29 mouse cellular contexts compared by ENCODE assay signal in the genomic region with DNA sequence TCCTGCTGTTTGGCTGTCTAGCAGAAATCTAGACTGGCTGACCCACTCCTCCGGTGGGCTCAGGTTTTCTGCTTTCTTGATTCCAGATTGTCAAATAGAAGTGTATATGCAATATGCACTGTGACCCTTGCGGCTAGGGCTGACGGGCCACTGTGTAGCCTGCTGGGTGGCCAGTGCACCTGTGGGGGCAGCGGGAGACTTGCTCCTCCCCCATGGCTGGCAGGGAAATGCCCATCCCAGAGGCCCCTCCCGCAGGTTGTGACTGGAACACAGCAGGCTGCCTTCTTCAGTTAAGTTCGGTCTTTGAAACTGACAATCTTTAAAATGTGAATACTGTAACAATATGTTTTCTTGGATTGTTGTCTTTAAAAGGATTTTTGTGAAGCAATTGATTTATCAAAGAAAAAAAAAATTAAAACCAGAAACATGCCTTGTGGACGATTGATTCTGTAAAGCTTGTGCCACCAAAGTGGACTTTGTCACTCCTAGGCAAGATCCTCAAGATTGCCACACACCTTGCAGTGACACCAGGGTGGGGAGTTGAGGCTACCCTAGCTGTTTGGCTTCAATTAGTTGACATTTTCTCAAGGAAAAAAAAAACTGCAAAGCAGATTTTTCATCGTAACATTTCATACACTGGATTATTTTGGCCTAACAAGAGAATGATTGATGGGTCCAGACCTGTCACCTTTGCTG. TPM values are rescaled to one million over a fixed set of nuclear protein-coding genes. Genes with fewer than 3 reads are reported as not detected.
DNase-seq lines count a peak whose midpoint lies in the region; ATAC-seq and TF ChIP-seq lines count a peak whose summit lies in the region.
"Had no signal": no experiment of that assay in that cellular context is flagged by ENCODE, and none has a peak within 500 bp of the region (broad histone marks: within the 10 kb centered on the region; RNA-seq: fewer than 3 reads in every experiment).

No protein-coding gene starts in this region.

- H3K27ac ChIP-seq in kidney, adult 2 months (ENCODE audit: insufficient read depth, low read depth, low read length): peak overlapping the region; percentile 26
- no peak overlapping the region for H3K27ac ChIP-seq in kidney, embryonic 15.5 days
- H3K27ac ChIP-seq in liver, adult 2 months (replicated peaks; ENCODE audit: insufficient read depth, low read depth, low read length): peak overlapping the region; percentile 62
- H3K27ac ChIP-seq in liver, embryonic 12.5 days: no peak overlapping the region
- no peak overlapping the region for H3K27ac ChIP-seq in intestine, embryonic 16.5 days (ENCODE audit: low read length)
- H3K27ac ChIP-seq in limb, embryonic 10.5 days: no peak overlapping the region
- H3K27ac ChIP-seq: embryonic facial prominence, embryonic 12.5 days; embryonic facial prominence, embryonic 15.5 days; gastrocnemius, adult 2 months; heart, embryonic 15.5 days; hindbrain, embryonic 10.5 days; hindbrain, embryonic 13.5 days had no signal

- H3K79me2 ChIP-seq in liver, adult 2 months (ENCODE audit: control insufficient read depth, insufficient read depth, low read length): no peaks in the 10 kb centered on the region

- no peak overlapping the region for H3K9ac ChIP-seq in kidney, embryonic 15.5 days
- H3K9ac ChIP-seq in liver, adult 2 months (ENCODE audit: low read depth, low read length): no peak overlapping the region
- H3K9ac ChIP-seq in liver, embryonic 12.5 days: no peak overlapping the region
- no peak overlapping the region for H3K9ac ChIP-seq in intestine, embryonic 16.5 days (ENCODE audit: low read depth, low read length)
- H3K9ac ChIP-seq: embryonic facial prominence, embryonic 12.5 days; embryonic facial prominence, embryonic 15.5 days; forebrain, postnatal 0 days; heart, embryonic 12.5 days; heart, embryonic 15.5 days; hindbrain, embryonic 13.5 days had no signal

- no peak overlapping the region for H3K4me3 ChIP-seq in kidney, adult 2 months (ENCODE audit: insufficient read depth, low read depth, low read length)
- no peak overlapping the region for H3K4me3 ChIP-seq in kidney, embryonic 15.5 days (replicated peaks)
- H3K4me3 ChIP-seq in liver, adult 2 months (ENCODE audit: insufficient read depth, low read depth, low read length): no peak overlapping the region
- H3K4me3 ChIP-seq in liver, embryonic 12.5 days: no peak overlapping the region
- H3K4me3 ChIP-seq in intestine, embryonic 16.5 days (ENCODE audit: low read length): no peak overlapping the region
- H3K4me3 ChIP-seq in limb, embryonic 10.5 days: no peak overlapping the region
- H3K4me3 ChIP-seq: embryonic facial prominence, embryonic 12.5 days; embryonic facial prominence, embryonic 15.5 days; gastrocnemius, adult 2 months; heart, embryonic 12.5 days; heart, embryonic 15.5 days; hindbrain, embryonic 10.5 days; hindbrain, embryonic 13.5 days had no signal

- H3K27me3 ChIP-seq in kidney, adult 2 months (replicated peaks; ENCODE audit: control insufficient read depth, insufficient read depth, low read length): no peaks in the 10 kb centered on the region
- no peaks in the 10 kb centered on the region for H3K27me3 ChIP-seq in kidney, embryonic 15.5 days
- no peaks in the 10 kb centered on the region for H3K27me3 ChIP-seq in liver, adult 2 months (ENCODE audit: control insufficient read depth, insufficient read depth, low read length)
- no peaks in the 10 kb centered on the region for H3K27me3 ChIP-seq in liver, embryonic 12.5 days (replicated peaks)
- H3K27me3 ChIP-seq in intestine, embryonic 16.5 days (replicated peaks; ENCODE audit: control insufficient read depth, insufficient read depth, low read length): no peaks in the 10 kb centered on the region
- H3K27me3 ChIP-seq in limb, embryonic 10.5 days (ENCODE audit: low read depth, poor library complexity, severe bottlenecking): no peaks in the 10 kb centered on the region
- H3K27me3 ChIP-seq: CH12.LX; embryonic facial prominence, embryonic 12.5 days; embryonic facial prominence, embryonic 15.5 days; heart, embryonic 12.5 days; heart, embryonic 15.5 days; hindbrain, embryonic 13.5 days; Patski had no signal

- 68% methylated on average over 8 of the region's 8 CpGs for WGBS in kidney, adult 2 months
- 80% methylated on average over 8 of the region's 8 CpGs for WGBS in kidney, embryonic 15.5 days
- 19% methylated on average over 8 of the region's 8 CpGs for WGBS in liver, adult 2 months
- WGBS in liver, embryonic 12.5 days (ENCODE audit: insufficient replicate concordance): 84% methylated on average over 8 of the region's 8 CpGs
- WGBS in intestine, embryonic 16.5 days: 81% methylated on average over 8 of the region's 8 CpGs
- WGBS in limb, embryonic 10.5 days: 87% methylated on average over 8 of the region's 8 CpGs

- no peaks in the 10 kb centered on the region for H3K36me3 ChIP-seq in kidney, adult 2 months (ENCODE audit: control insufficient read depth, insufficient read depth, low read length)
- peaks cover 44% of the 10 kb centered on the region for H3K36me3 ChIP-seq in kidney, embryonic 15.5 days
- 0 out of 2 replicates have a peak, but pooled peaks cover 3% of the 10 kb centered on the region for H3K36me3 ChIP-seq in liver, adult 2 months (ENCODE audit: control insufficient read depth, insufficient read depth, low read length)
- peaks cover 42% of the 10 kb centered on the region for H3K36me3 ChIP-seq in liver, embryonic 12.5 days
- H3K36me3 ChIP-seq in intestine, embryonic 16.5 days (ENCODE audit: control insufficient read depth, insufficient read depth, low read length): peaks cover 4% of the 10 kb centered on the region
- peaks cover 56% of the 10 kb centered on the region for H3K36me3 ChIP-seq in limb, embryonic 10.5 days

- TF ChIP-seq POLR2A in kidney, adult 2 months (IDR thresholded peaks at IDR 0.05; ENCODE audit: low read depth, low read length): no peak
- TF ChIP-seq POLR2A in liver, adult 2 months (IDR thresholded peaks at IDR 0.05; ENCODE audit: extremely low read depth, insufficient read depth, low read length): no peak

- peaks cover 12% of the 10 kb centered on the region for H3K4me1 ChIP-seq in kidney, adult 2 months (ENCODE audit: control insufficient read depth, insufficient read depth, low read length)
- H3K4me1 ChIP-seq in kidney, embryonic 15.5 days: no peaks in the 10 kb centered on the region
- peaks cover 14% of the 10 kb centered on the region for H3K4me1 ChIP-seq in liver, adult 2 months (ENCODE audit: control insufficient read depth, insufficient read depth, low read length)
- H3K4me1 ChIP-seq in liver, embryonic 12.5 days: no peaks in the 10 kb centered on the region
- H3K4me1 ChIP-seq in intestine, embryonic 16.5 days (ENCODE audit: control insufficient read depth, insufficient read depth, low read length): no peaks in the 10 kb centered on the region
- H3K4me1 ChIP-seq in limb, embryonic 10.5 days: no peaks in the 10 kb centered on the region
- H3K4me1 ChIP-seq: embryonic facial prominence, embryonic 12.5 days; embryonic facial prominence, embryonic 15.5 days; heart, embryonic 15.5 days; hindbrain, embryonic 10.5 days; hindbrain, embryonic 13.5 days had no signal

- ATAC-seq in kidney, embryonic 15.5 days (replicated peaks; ENCODE audit: low FRiP score): no peak
- ATAC-seq in liver, embryonic 12.5 days: no peak
- 0 out of 2 replicates have a peak, but pooled peaks have one; percentile 56 for ATAC-seq in intestine, embryonic 16.5 days
- ATAC-seq: forebrain, embryonic 14.5 days; forebrain, postnatal 0 days; hindbrain, embryonic 16.5 days; Patski had no signal

- H3K9me3 ChIP-seq in kidney, embryonic 15.5 days (replicated peaks): no peaks in the 10 kb centered on the region
- H3K9me3 ChIP-seq in liver, embryonic 12.5 days (replicated peaks): no peaks in the 10 kb centered on the region
- no peaks in the 10 kb centered on the region for H3K9me3 ChIP-seq in intestine, embryonic 16.5 days (ENCODE audit: control insufficient read depth, low read length)
- H3K9me3 ChIP-seq in limb, embryonic 10.5 days (replicated peaks): no peaks in the 10 kb centered on the region
- H3K9me3 ChIP-seq: embryonic facial prominence, embryonic 12.5 days; embryonic facial prominence, embryonic 15.5 days; G1E; heart, embryonic 12.5 days; heart, embryonic 15.5 days; hindbrain, embryonic 10.5 days; hindbrain, embryonic 13.5 days had no signal

- peak; percentile 50 for DNase-seq in kidney, adult 2 months
- peak; percentile 68 for DNase-seq in liver, adult 2 months (ENCODE audit: extremely low read depth, low read depth, low spot score)
- DNase-seq in limb, embryonic 10.5 days (ENCODE audit: low spot score): no peak
- DNase-seq: adrenal gland, postnatal 10 days; B cell, adult 2 months; cerebellum, adult 11 months; cerebellum, adult 2 months; cerebellum, adult 9-11 months; cerebellum, postnatal 25 days; forebrain, postnatal 0 days; gastrocnemius, adult 2 months; gastrocnemius, postnatal 14 days; heart, adult 18-20 months; heart, postnatal 10 days; heart, postnatal 36 days had no signal

- no peak for TF ChIP-seq CTCF in kidney, adult 2 months (conservative IDR thresholded peaks at IDR 0.05; ENCODE audit: insufficient read depth, insufficient read length, low read depth, low read length)
- TF ChIP-seq CTCF in liver, adult 2 months (IDR thresholded peaks at IDR 0.05; ENCODE audit: low read depth, low read length): no peak

- H3K4me2 ChIP-seq in kidney, embryonic 15.5 days: no peak overlapping the region
- no peak overlapping the region for H3K4me2 ChIP-seq in liver, embryonic 12.5 days
- no peak overlapping the region for H3K4me2 ChIP-seq in intestine, embryonic 16.5 days (ENCODE audit: low read depth, low read length)
- H3K4me2 ChIP-seq: embryonic facial prominence, embryonic 12.5 days; embryonic facial prominence, embryonic 15.5 days; heart, embryonic 12.5 days; heart, embryonic 15.5 days; hindbrain, embryonic 13.5 days had no signal

RNA-seq across cellular contexts. Expression of a gene that starts 29.6 kb away (rescaled TPM):
- polyA plus RNA-seq in kidney, adult 2 months (2012; rRNA removed): 140 and 154 TPM in 2 replicates
- 3.1 and 3.2 TPM in 2 replicates for polyA plus RNA-seq in kidney, embryonic 15.5 days (2015; fragmentation: Nextera tagmentation; extraction: Ambion mirVana)
- 236 and 490 TPM in 2 replicates for total RNA-seq in liver, adult 2 months (2014; rRNA removed)
- 782 and 968 TPM in 2 replicates for polyA plus RNA-seq in liver, adult 2 months (2012; rRNA removed)
- 6.3 TPM in 2 replicates for polyA plus RNA-seq in liver, embryonic 12.5 days (2016; fragmentation: Nextera tagmentation; extraction: Ambion mirVana)
- polyA plus RNA-seq in intestine, embryonic 16.5 days (2015; fragmentation: Nextera tagmentation; extraction: Ambion mirVana): 12.2 and 12.5 TPM in 2 replicates
- 1.9 and 2.3 TPM in 2 replicates for polyA plus RNA-seq in limb, embryonic 10.5 days (2016; fragmentation: Nextera tagmentation; extraction: Ambion mirVana)
- polyA plus RNA-seq: G1E had no signal

RNA-seq across cellular contexts. Expression of a gene that starts 42.9 kb away (rescaled TPM):
- 19.2 and 19.9 TPM in 2 replicates for polyA plus RNA-seq in kidney, adult 2 months (2012; rRNA removed)
- polyA plus RNA-seq in kidney, embryonic 15.5 days (2015; fragmentation: Nextera tagmentation; extraction: Ambion mirVana): 36.7 and 40.5 TPM in 2 replicates
- 10.3 and 14.0 TPM in 2 replicates for total RNA-seq in liver, adult 2 months (2014; rRNA removed)
- polyA plus RNA-seq in liver, adult 2 months (2012; rRNA removed): 10.7 and 15.5 TPM in 2 replicates
- polyA plus RNA-seq in liver, embryonic 12.5 days (2016; fragmentation: Nextera tagmentation; extraction: Ambion mirVana): 15.4 and 16.7 TPM in 2 replicates
- 25.7 and 27.4 TPM in 2 replicates for polyA plus RNA-seq in intestine, embryonic 16.5 days (2015; fragmentation: Nextera tagmentation; extraction: Ambion mirVana)
- polyA plus RNA-seq in limb, embryonic 10.5 days (2016; fragmentation: Nextera tagmentation; extraction: Ambion mirVana): 37.6 and 40.2 TPM in 2 replicates

RNA-seq across cellular contexts. Expression of a gene that starts 51.3 kb away (rescaled TPM):
- polyA plus RNA-seq in kidney, adult 2 months (2012; rRNA removed): 45.0 and 61.3 TPM in 2 replicates
- polyA plus RNA-seq in kidney, embryonic 15.5 days (2015; fragmentation: Nextera tagmentation; extraction: Ambion mirVana): 335 and 336 TPM in 2 replicates
- total RNA-seq in liver, adult 2 months (2014; rRNA removed): 53.5 and 57.1 TPM in 2 replicates
- polyA plus RNA-seq in liver, adult 2 months (2012; rRNA removed): 40.4 and 42.7 TPM in 2 replicates
- 258 and 270 TPM in 2 replicates for polyA plus RNA-seq in liver, embryonic 12.5 days (2016; fragmentation: Nextera tagmentation; extraction: Ambion mirVana)
- polyA plus RNA-seq in intestine, embryonic 16.5 days (2015; fragmentation: Nextera tagmentation; extraction: Ambion mirVana): 238 and 263 TPM in 2 replicates
- 473 and 525 TPM in 2 replicates for polyA plus RNA-seq in limb, embryonic 10.5 days (2016; fragmentation: Nextera tagmentation; extraction: Ambion mirVana)

Comparison
In these comparisons a context has a peak if more than half of its experiments do, and no peak if none do; other contexts are left out.
1. H3K27ac ChIP-seq: peak in kidney, adult 2 months (single experiment) and liver, adult 2 months (single experiment); none in kidney, embryonic 15.5 days (single experiment), liver, embryonic 12.5 days (single experiment), intestine, embryonic 16.5 days (single experiment) and limb, embryonic 10.5 days (single experiment).
2. RNA of a gene that starts 29.6 kb away (polyA plus RNA-seq): 782 to 968 TPM in liver, adult 2 months and 140 to 154 TPM in kidney, adult 2 months; 12.2 to 12.5 TPM in intestine, embryonic 16.5 days, 6.3 TPM in liver, embryonic 12.5 days, 3.1 to 3.2 TPM in kidney, embryonic 15.5 days and 1.9 to 2.3 TPM in limb, embryonic 10.5 days; every median in the first group is over 10 times any median in the second.